Mouse (Mus musculus) heart, embryonic 16.5 days (tissue): ENCODE data around the gene Snorc. TPM values are rescaled to one million over a fixed set of nuclear protein-coding genes. Genes with fewer than 3 reads are reported as not detected.

Experiments used
- ATAC-seq: fragments of 200-750 bp; cut with Nextera tagmentation; replicated peaks from 2 replicates; pipeline ENCODE4 v1.8.0; 2017; ENCODE audit warnings: moderate number of reproducible peaks; ENCODE audit not compliant: insufficient read depth, low FRiP score; ENCODE audit errors: extremely low read depth
- H3K27ac ChIP-seq: fragments of 300-500 bp; sonication (generic); 2 replicates; pipeline ENCODE4 v1.5.1; 2014; ENCODE audit warnings: mild to moderate bottlenecking, low read length, control low read depth, moderate library complexity
- H3K27me3 ChIP-seq: fragments of 300-500 bp; sonication (generic); 2 replicates; pipeline ENCODE4 v1.6.1; 2014; ENCODE audit warnings: low read length, mixed read lengths; ENCODE audit not compliant: control insufficient read depth, insufficient read depth
- H3K36me3 ChIP-seq: fragments of 300-500 bp; sonication (generic); 2 replicates; pipeline ENCODE4 v1.6.1; 2014; ENCODE audit not compliant: control insufficient read depth, insufficient read depth
- H3K4me1 ChIP-seq: fragments of 300-500 bp; sonication (generic); 2 replicates; pipeline ENCODE4 v1.6.1; 2014; ENCODE audit warnings: low read length, mixed read lengths; ENCODE audit not compliant: control insufficient read depth, insufficient read depth
- H3K4me2 ChIP-seq: fragments of 300-500 bp; sonication (generic); 2 replicates; pipeline ENCODE4 v1.6.1; 2014; ENCODE audit warnings: low read depth, mild to moderate bottlenecking, control low read depth, low read length
- H3K4me3 ChIP-seq: fragments of 300-500 bp; sonication (generic); 2 replicates; pipeline ENCODE4 v1.5.1; 2014; ENCODE audit warnings: mild to moderate bottlenecking, control low read depth, low read length
- H3K9ac ChIP-seq: fragments of 300-500 bp; sonication (generic); 2 replicates; pipeline ENCODE4 v1.6.1; 2014; ENCODE audit warnings: low read length, control low read depth
- H3K9me3 ChIP-seq: fragments of 300-500 bp; sonication (generic); replicated peaks from 2 replicates; pipeline ENCODE4 v1.6.1; 2016; ENCODE audit warnings: low read length; ENCODE audit not compliant: control insufficient read depth
- WGBS: fragments of 180-500 bp; shearing (Covaris S2); extraction: QIAGEN DNeasy Blood & Tissue Kit; methylation state at CpG from one replicate; pipeline ENCODE4 v1.1.7; 2014; 5-methylcytosine and 5-hydroxymethylcytosine counted together
- polyA plus RNA-seq: library from polyadenylated mRNA; unstranded; fragments of >200 nt; fragmentation: Nextera tagmentation; extraction: Ambion mirVana; gene quantifications from 2 replicates; pipeline ENCODE4 v1.2.1, GENCODE M21; 2015

Snorc gene
- polyA plus RNA-seq, 1 experiment from 2014 or later, result not detected

DNA sequence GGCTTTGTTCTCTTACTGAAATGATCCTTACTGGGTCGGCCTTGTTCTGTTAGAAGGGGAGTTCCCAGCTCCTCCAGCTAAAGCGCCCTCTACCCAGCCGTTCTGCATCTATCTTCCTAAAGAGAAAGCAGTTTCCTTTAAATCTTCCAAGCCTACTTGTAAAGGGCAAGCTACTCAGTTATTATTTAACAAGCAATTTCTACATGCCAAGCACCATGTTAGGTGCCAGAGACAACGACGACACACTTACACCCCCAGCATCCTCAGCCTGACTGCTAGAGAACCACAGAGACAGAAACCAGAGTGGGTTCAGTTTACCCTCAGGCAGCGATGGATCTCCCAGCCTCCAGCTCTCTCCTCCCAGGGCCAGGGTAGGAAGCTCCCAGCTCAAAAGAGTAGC lies 37.8 kb downstream of the Snorc start:
- Histone ChIP-seq H3K4me1 (peaks cover 9% of the 10 kb centered on the region), H3K27ac (no peak overlapping the region), H3K9ac (no peak overlapping the region), H3K36me3 (no peaks in the 10 kb centered on the region), H3K4me2 (no peak overlapping the region), H3K27me3 (peaks cover 48% of the 10 kb centered on the region), H3K4me3 (no peak overlapping the region), H3K9me3 (peaks cover 1% of the 10 kb centered on the region)
- no peak for ATAC-seq
- 61% methylated on average over 6 of the region's 6 CpGs for whole genome bisulfite sequencing

GRCm38 (mm10) chr1:87508591-87509560 lies 38.8 kb downstream of the Snorc start:
- WGBS, result 16% methylated on average over 26 of the region's 26 CpGs
- peak overlapping the region; percentile 70 for H3K4me3 ChIP-seq
- no peak for ATAC-seq
- no peak overlapping the region for H3K27ac ChIP-seq
- H3K36me3 ChIP-seq, result no peaks in the 10 kb centered on the region
- H3K9ac ChIP-seq, result no peak overlapping the region; the same call in 1 of the 2 replicates
- H3K4me2 ChIP-seq, result peak overlapping the region; percentile 99
- H3K27me3 ChIP-seq, result peaks cover 48% of the 10 kb centered on the region
- peaks cover 9% of the 10 kb centered on the region for H3K4me1 ChIP-seq
- H3K9me3 ChIP-seq, result peaks cover 4% of the 10 kb centered on the region

DNA sequence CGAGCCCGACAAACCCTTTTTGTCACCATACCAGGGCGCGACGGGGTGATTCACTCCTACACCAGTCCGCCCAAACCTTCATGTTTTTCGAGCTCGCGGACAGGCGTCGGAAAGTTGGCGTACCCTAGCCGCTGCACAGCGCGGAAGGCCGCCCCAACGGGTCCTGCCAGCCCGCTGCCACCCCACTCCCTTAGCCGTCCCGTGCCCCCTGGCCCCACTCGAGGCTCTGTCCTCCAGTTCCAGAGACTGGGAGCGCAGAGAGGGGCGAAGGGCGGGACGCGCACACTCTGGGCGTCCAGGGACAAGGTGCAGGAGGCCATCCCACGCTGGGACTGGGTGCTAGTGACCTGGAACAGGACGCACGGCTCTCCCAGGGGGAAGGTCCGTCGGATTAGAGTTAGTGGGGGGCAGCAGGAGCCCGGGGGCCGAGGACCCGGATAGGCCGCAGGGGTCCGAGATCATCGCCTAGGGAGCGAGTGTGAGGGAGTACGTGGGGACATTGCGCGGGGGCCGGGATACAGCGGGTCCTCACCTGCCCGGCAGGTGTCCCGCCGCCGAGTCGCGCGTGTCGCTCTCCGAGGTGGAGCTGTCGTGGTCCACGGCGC lies 39.6 kb downstream of the Snorc start, which contains the start of gene Neu2:
TSS of gene Neu2 (plus strand) at position 329 of the 605 bp plus-strand sequence.
- WGBS, result 2% methylated on average over 56 of the region's 56 CpGs
- H3K4me2 ChIP-seq, result peak within 1 kb of the TSS; percentile 99
- H3K4me1 ChIP-seq, result peaks cover 9% of the 10 kb centered on the region
- H3K9me3 ChIP-seq, result peaks cover 4% of the 10 kb centered on the region
- H3K4me3 ChIP-seq, result peak within 1 kb of the TSS; percentile 70
- H3K27me3 ChIP-seq, result peaks cover 44% of the 10 kb centered on the region
- H3K36me3 ChIP-seq, result no peaks in the 10 kb centered on the region
- no peak within 1 kb of the TSS for H3K27ac ChIP-seq
- ATAC-seq, result 0 out of 2 replicates have a peak, but pooled peaks have one; percentile 24
- peak within 1 kb of the TSS; percentile 64 for H3K9ac ChIP-seq

GRCm38 (mm10) chr1:87510166-87510691 lies 40.2 kb downstream of the Snorc start:
- Histone ChIP-seq H3K27ac (no peak overlapping the region), H3K9me3 (peaks cover 4% of the 10 kb centered on the region), H3K4me3 (peak overlapping the region; percentile 70), H3K9ac (peak overlapping the region; percentile 64), H3K4me2 (peak overlapping the region; percentile 99), H3K4me1 (peaks cover 9% of the 10 kb centered on the region), H3K36me3 (no peaks in the 10 kb centered on the region), H3K27me3 (peaks cover 44% of the 10 kb centered on the region)
- ATAC-seq, result peak; percentile 56; the same call in 1 of the 2 replicates
- WGBS, result under 1% methylated on average over 26 of the region's 61 CpGs

DNA sequence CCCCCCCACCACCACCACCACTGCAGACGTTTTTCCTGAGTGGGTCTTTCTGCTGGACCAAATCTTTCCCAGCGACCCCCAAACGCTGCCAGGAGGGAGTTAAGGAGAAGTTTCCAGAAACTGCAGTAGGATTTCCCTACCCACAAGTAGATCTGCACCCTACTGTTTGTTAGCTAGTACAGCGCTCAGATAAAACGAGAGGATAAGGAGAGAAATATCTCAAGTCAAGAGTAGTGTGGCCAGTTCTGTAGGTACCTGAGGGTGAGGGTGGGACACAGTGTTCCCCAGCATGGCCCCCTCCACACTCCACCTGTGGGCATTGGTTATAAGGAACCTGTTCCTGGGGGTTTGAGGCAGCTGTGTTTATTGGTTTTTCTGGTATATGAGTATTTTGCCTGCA lies 40.8 kb downstream of the Snorc start:
- Histone ChIP-seq H3K4me2 (no peak overlapping the region), H3K27me3 (peaks cover 44% of the 10 kb centered on the region), H3K9ac (no peak overlapping the region), H3K27ac (no peak overlapping the region), H3K4me1 (peaks cover 9% of the 10 kb centered on the region), H3K4me3 (no peak overlapping the region), H3K36me3 (no peaks in the 10 kb centered on the region), H3K9me3 (peaks cover 4% of the 10 kb centered on the region)
- 24% methylated on average over 5 of the region's 5 CpGs for WGBS
- ATAC-seq, result no peak

- no peaks in the 10 kb centered on the region for H3K27me3 ChIP-seq
- ATAC-seq, result no peak
- H3K9ac ChIP-seq, result no peak overlapping the region
- H3K4me3 ChIP-seq, result no peak overlapping the region
- H3K4me1 ChIP-seq, result no peaks in the 10 kb centered on the region
- no peaks in the 10 kb centered on the region for H3K36me3 ChIP-seq
- H3K27ac ChIP-seq, result no peak overlapping the region
- H3K9me3 ChIP-seq, result no peaks in the 10 kb centered on the region
- H3K4me2 ChIP-seq, result no peak overlapping the region
Observed at GRCm38 (mm10) chr1:87520467-87520866, 50.4 kb downstream of the Snorc start.

DNA sequence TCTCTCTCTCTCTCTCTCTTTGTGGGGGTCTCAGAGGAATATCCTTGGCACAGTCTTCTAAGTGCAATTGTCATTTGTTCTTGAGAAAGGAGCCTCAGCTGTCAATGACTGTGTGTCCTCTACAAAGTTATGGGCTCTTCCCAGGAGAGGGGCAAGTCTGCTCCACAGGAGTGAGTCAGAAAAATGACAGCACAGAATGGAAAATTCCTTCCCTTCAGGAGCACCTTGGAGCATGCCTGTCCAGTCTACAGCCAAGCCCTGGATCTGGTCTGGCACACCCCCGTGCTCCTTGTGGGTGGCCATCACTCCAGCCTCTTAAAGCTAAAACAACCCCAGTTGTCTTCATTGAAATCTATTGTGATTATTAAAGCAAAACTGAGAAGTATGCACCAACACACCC lies 51.5 kb downstream of the Snorc start:
- 62% methylated on average over 1 of the region's 1 CpGs for WGBS
- H3K9ac ChIP-seq, result no peak overlapping the region
- no peak overlapping the region for H3K4me3 ChIP-seq
- H3K4me2 ChIP-seq, result no peak overlapping the region
- no peaks in the 10 kb centered on the region for H3K9me3 ChIP-seq
- ATAC-seq, result no peak
- no peak overlapping the region for H3K27ac ChIP-seq
- H3K4me1 ChIP-seq, result no peaks in the 10 kb centered on the region
- H3K27me3 ChIP-seq, result no peaks in the 10 kb centered on the region
- H3K36me3 ChIP-seq, result no peaks in the 10 kb centered on the region

- Histone ChIP-seq H3K9me3 (no peaks in the 10 kb centered on the region), H3K4me2 (no peak overlapping the region), H3K27ac (no peak overlapping the region), H3K4me3 (no peak overlapping the region), H3K4me1 (no peaks in the 10 kb centered on the region), H3K36me3 (no peaks in the 10 kb centered on the region), H3K27me3 (no peaks in the 10 kb centered on the region), H3K9ac (no peak overlapping the region)
- WGBS, result 86% methylated on average over 7 of the region's 7 CpGs
- ATAC-seq, result no peak
Observed at GRCm38 (mm10) chr1:87525041-87525440, 55.0 kb downstream of the Snorc start.
